In the genomic region with DNA sequence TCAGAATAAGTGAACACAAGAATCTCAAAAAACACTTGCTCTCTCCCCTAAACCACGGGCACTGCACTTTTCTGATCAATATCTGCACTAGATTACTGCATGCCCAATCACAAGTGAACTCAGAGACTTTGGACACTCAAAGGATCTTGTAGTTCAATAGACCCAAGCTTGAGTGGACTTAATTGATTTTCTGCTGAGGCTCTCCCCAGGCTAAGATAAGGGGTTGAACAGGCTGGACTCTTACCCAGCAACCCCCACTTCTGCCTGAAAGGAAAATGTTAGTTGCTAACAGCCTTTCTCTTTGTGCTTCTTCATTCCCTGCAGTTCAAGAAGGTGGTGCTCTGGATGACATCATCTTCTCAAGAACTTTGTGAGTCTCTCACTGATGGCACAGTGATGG, we compare ENCODE assay signal across 22 mouse cellular contexts.
"Had no signal": no experiment of that assay in that cellular context is flagged by ENCODE, and none has a peak within 500 bp of the region (broad histone marks: within the 10 kb centered on the region; RNA-seq: fewer than 3 reads in every experiment).

No protein-coding gene starts in this region.

- H3K4me3 ChIP-seq: heart, embryonic 10.5 days; heart, embryonic 12.5 days; hindbrain, embryonic 13.5 days; hindbrain, embryonic 15.5 days; limb, embryonic 13.5 days; limb, embryonic 15.5 days; liver, embryonic 13.5 days had no signal

- H3K27ac ChIP-seq: heart, embryonic 10.5 days; hindbrain, embryonic 13.5 days; hindbrain, embryonic 15.5 days; hindbrain, postnatal 0 days; kidney, postnatal 0 days; limb, embryonic 13.5 days; limb, embryonic 15.5 days; liver, embryonic 13.5 days had no signal

- H3K9me3 ChIP-seq: heart, embryonic 10.5 days; heart, embryonic 12.5 days; hindbrain, embryonic 13.5 days; hindbrain, embryonic 15.5 days; limb, embryonic 13.5 days; limb, embryonic 15.5 days; liver, embryonic 13.5 days had no signal

- H3K27me3 ChIP-seq: heart, embryonic 12.5 days; hindbrain, embryonic 13.5 days; hindbrain, embryonic 15.5 days; limb, embryonic 13.5 days; limb, embryonic 15.5 days; liver, embryonic 13.5 days had no signal

- ATAC-seq: forebrain, postnatal 0 days; hindbrain, postnatal 0 days had no signal

- DNase-seq: forebrain, postnatal 0 days; gastrocnemius, postnatal 14 days; gastrocnemius, postnatal 36 days; heart, adult 18-20 months; heart, postnatal 10 days; kidney, adult 18-20 months; kidney, adult 8-10 months; kidney, postnatal 14 days; kidney, postnatal 36 days; layer of hippocampus, adult 9-11 months; layer of hippocampus, postnatal 36 days; left cerebral cortex, postnatal 4 days; liver, embryonic 13.5 days had no signal

- H3K4me1 ChIP-seq: heart, embryonic 10.5 days; heart, embryonic 12.5 days; hindbrain, embryonic 13.5 days; hindbrain, embryonic 15.5 days; limb, embryonic 13.5 days; limb, embryonic 15.5 days had no signal

- H3K9ac ChIP-seq: forebrain, postnatal 0 days; heart, embryonic 12.5 days; hindbrain, embryonic 13.5 days; hindbrain, embryonic 15.5 days; limb, embryonic 13.5 days; limb, embryonic 15.5 days; liver, embryonic 13.5 days had no signal

- H3K4me2 ChIP-seq: heart, embryonic 12.5 days; hindbrain, embryonic 13.5 days; hindbrain, embryonic 15.5 days; limb, embryonic 13.5 days; limb, embryonic 15.5 days; liver, embryonic 11.5 days; liver, embryonic 13.5 days had no signal

- H3K36me3 ChIP-seq: heart, embryonic 10.5 days; heart, embryonic 12.5 days; hindbrain, embryonic 13.5 days; hindbrain, embryonic 15.5 days; limb, embryonic 13.5 days; limb, embryonic 15.5 days; liver, embryonic 13.5 days had no signal
